Mouse (Mus musculus) layer of hippocampus, adult 11-12 months (tissue): Measurements from ENCODE around the gene Snrpd3.

Experiments
- DNase-seq: peaks from one replicate; pipeline ENCODE4 v3.0.0; 2022; ENCODE audit warnings: low spot score

The Snrpd3 gene

DNA sequence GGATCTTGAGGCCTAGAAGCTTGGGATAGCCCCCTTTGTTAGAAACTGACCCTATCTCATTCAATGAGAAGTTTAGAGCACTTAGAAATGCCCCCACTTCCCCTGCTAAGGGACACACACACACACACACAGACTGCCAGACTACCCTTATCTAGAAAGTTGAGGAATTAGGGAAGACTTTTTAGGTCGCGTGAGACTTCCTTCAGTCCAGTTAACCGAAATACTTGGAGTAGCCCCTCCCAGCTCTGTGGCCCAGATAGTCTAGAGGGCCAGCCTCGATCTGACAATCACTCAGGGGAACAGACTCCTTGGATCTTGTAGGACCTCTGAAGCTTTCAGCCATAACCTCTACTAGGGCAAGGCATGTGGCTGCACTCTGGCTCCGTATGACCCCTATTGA, 50.7 kb downstream of the Snrpd3 start:
- DNase-seq, result no peak

DNA sequence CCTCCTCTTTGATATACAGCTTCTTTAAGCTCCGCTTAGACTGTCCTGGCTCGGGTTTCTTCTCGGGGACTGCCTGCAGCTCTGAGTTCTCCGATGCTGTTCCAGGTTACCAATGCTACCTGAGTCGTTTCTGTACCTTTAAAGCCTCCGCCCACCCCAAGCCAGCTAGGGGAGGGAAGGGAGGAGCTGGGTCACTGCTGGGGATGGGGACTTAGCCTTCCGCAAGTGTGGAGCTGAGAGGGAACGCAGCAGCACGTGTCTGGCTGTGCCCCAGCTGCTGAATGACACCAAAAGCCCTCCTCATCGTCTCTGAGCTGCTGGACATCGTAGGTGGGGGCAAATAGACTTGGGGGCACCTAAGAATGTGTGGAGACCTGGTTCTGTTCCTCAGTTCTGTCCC, 51.1 kb downstream of the Snrpd3 start:
- no peak for DNase-seq

DNA sequence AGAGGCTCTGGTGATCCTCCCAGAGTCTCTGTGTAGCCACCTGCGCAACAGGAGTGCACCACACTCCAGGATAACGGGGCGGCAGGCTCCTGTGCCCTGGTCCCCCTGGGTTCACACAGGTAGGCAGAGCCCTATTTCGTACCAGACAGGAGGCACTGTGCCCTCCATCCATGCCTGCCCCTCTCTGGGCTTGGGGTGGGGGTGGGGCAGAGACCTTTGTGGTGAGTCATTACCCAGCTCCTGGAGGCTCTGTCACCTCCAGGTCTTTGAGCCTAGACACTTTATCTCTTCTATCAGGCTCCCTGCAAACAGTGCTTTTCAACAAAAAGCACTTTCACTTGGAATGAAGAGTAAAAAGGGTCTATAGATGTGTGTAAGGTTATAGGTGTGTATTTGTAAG, 51.5 kb downstream of the Snrpd3 start:
- DNase-seq, result no peak

DNA sequence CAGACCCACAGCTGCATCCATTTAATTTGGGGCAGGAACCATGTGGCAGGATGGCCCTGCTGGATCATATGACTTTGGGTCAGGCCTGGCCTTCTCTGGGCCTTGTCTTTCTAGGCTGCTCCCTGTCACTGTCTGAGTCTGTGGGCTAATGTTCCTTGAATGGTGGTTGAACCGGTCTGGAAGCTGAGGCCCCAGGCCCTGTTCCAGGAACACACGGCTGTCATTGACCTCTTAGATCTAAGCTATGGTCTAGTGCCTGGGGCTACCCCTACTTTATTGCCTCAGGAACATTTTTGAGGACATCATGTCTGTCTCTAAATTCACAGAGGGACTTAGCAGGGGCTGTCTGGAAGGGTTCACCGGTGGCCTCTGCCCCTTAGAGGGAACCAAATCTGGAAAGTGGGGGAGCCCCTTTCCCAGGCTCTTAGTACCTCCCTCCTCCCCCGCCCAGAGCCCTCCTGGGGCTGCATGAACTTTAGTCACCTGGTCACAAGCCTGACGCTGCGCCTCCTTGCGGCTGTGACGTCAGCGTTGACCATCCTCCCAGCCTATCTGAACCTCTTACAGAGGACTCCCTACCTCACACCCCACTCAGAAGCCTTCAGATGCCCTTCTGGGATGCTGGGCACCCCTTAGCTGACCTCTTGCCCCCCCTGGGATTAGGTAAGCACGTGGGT, 53.8 kb downstream of the Snrpd3 start:
- no peak for DNase-seq

DNA sequence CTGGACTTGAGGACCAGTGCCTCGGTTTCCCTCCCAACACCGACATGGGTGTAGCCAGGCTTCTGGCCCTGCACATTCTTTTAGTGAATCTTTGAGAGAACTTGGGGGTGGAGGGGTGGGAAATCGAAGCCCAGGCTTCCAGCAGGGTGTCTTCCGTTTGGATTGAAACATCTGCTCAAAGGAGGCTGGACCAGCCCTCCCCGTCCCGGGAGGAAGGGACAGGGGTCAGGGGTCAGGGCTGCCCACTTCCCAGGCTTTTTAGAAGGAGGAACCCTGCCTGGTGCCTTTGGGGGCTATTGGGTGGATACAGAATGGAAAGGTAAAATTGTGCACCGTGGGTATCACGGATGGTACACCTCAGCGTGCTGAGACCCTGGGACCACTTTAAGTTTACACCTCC, 54.6 kb downstream of the Snrpd3 start:
- no peak for DNase-seq

DNA sequence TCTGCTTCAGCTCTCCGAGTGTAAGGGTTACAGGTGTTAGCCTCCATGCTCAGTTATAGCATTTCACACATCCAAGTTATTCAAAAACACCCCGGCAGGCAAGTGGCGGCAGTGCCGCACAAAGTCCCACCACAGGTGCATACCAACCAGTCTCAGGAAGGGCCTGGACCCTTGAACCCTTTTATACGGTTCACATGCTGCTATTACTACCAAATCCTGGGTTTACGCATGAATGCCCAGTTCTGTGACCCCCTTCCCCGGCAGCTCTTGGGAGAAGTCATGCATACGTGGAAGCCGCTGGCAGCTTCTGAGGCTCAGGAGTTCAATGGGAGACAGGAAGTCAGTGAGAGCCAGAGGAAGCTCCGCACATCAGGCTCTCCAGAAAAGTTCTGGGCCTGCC, 55.8 kb downstream of the Snrpd3 start:
- DNase-seq, result no peak

DNA sequence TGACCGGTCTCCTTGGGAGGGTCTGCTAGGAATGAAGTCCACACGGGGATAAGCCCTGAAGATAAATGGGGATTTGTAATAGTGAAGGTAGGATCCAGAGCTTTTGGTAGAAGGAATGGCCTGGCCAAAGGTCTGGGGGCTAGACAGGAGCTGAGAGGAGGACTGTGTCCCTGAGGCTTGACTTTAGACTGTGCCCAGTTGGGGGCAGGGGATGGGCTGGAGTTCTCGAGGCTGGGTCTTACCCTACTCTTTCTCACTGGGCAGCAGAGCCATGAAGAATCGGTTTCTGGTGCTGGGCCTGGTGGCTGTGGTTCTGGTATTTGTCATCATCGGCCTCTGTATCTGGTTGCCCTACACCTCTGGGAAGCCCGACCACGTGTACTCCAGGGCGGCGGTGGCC, 56.6 kb downstream of the Snrpd3 start:
- DNase-seq, result no peak

DNA sequence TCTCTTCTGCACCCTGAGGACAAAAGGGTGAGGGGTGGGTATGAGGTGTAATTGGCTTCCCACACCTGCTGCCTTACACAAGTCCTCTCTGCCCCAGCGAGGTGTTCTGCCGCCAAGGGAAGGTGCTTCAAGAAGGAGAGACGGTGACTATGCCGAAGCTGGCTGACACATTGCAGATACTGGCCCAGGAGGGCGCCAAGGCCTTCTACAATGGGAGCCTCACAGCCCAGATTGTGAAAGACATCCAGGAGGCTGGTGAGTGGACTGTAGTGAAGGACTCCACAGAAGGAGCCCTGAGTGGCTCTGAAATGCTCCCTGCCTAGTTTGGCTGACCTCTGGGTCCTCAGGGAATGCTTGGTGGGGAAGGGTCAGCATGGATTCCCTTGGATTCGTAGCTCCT, 61.8 kb downstream of the Snrpd3 start:
- DNase-seq, result no peak

DNA sequence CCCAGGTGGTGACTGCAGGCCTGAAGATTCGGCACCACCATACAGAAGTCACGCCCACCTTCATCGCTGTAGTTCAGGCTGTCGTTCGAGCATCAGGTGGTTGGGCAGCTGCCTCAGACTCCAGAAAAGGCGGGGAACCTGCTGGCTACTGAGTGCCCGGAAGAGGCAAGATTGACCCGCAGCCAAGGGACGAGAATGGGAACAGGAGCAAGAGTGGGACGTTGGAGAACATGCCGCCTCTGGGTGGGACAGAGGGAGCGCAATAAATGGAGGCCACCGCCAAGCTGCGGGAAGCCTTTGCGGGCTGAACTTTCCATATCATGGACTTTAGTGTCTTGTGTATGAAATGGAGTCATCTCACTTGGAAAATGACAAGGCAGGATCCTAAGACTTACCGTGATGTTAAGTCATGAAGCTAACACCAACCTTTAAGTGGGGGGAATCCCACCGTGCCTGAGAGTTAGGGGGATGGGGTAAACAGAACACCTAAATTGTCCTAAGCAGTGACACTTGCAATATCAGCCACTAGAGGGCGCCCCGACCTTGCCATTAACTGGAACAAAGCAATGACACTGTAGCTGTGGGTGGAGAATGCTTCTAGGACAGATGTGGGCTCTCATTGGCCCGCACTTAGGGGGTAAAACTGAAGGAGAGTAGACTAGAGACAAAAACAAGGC, 68.7 kb downstream of the Snrpd3 start:
- peak; percentile 94 for DNase-seq

DNA sequence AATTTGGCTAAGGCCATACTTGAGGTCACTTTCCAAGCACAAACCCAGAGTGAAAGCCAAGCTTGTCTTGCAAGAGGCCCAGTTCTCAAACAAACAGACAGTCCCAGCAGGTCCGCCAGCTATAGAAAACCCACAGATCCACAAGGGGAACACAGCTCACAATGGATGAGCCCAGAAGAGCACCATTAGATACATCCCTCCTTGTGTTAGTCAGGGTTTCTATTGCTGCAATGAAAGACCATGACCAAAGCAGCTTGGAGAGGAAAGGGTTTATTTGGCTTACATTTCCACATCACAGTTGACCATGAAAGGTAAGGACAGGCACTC, 69.2 kb downstream of the Snrpd3 start:
- DNase-seq, result no peak
